Mouse (Mus musculus): ENCODE data around the gene 9330182O14Rik. TPM values are rescaled to one million over a fixed set of nuclear protein-coding genes. Genes with fewer than 3 reads are reported as not detected.

9330182O14Rik gene
- total and polyA plus RNA-seq, 3 experiments, result not detected

DNA sequence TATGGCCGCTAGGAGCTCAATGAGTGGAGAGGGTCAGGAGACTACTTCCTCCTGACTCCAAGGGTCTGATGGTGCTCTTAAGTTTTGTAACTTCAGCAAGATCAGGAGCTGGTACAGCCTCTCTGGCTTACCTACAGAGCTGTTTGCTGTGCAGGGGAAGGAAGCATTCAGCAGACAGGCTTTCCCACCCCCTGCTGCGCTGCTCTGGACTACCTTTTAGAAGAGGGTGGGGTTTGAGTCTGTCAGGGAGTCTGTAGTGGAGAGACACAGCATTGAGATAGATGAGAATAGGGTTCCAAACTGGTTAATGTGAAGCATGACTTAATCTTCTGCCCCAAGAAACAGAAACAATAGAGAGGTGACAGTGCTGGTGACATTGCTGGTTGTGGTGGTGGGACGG, 17.8 kb upstream of the 9330182O14Rik start:
- no peaks in the 10 kb centered on the region for H3K9me3 ChIP-seq (replicated peaks)
- 0 out of 2 replicates have a peak, but pooled peaks cover 2% of the 10 kb centered on the region for H3K27me3 ChIP-seq (ENCODE audit: insufficient read depth, low read length)
- H3K36me3 ChIP-seq (replicated peaks), result no peaks in the 10 kb centered on the region
- H3K4me1 ChIP-seq (ENCODE audit: insufficient read depth, low read depth, low read length), result peaks cover 27% of the 10 kb centered on the region
- H3K4me3 ChIP-seq (ENCODE audit: low read depth, low read length), result no peak overlapping the region
- no peak for ATAC-seq (ENCODE audit: extremely low read depth, insufficient number of reproducible peaks, low FRiP score, poor library complexity, severe bottlenecking)
- no peak for DNase-seq (ENCODE audit: low spot score)
- no peak for TF ChIP-seq GATA1 (IDR thresholded peaks at IDR 0.05; ENCODE audit: borderline replicate concordance, low read length)
- TF ChIP-seq GATA2 (IDR thresholded peaks at IDR 0.05; ENCODE audit: borderline replicate concordance, low read depth, low read length), result no peak
- TF ChIP-seq POLR2AphosphoS5 (IDR thresholded peaks at IDR 0.05; ENCODE audit: insufficient replicate concordance, low read depth, low read length), result no peak
- TF ChIP-seq CTCF (IDR thresholded peaks at IDR 0.05; ENCODE audit: low read depth, low read length), result no peak
- no peak for TF ChIP-seq TAL1 (conservative IDR thresholded peaks at IDR 0.05; ENCODE audit: low read depth, low read length)

DNA sequence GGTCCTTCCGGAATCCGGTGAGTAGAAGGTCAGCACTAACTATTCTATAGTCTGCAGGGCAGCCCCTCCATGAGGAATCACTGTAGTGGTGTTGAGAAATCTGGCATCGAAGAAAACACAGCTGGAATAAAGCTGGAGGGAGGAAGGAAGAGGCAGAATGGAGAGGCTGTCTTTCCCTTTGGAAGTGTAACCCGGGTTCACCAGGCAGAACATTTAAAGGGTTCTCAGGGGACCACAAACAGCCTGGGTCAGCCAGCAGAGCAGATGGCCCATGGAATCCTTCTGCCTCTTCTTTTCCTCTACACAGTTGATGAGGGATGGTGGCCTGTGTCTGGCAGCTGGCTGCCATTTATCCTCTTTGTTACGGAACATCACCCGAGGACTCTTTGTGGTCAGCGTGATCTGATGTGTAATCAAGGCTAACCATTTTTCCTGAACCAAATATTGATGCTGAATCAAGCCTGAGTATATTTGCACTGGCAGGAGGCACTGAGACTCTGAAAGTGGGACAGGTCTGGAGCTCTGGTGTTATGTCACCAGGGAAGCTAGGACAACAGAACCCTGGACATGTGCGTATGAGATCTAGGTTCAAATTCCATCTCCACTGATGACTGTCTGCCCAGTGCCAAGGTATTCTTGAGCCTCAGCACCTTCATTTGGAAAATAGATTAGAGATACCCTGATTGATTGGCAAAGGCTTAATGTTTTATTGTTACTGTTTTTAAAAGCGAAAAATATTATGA, 9.8 kb upstream of the 9330182O14Rik start:
- Histone ChIP-seq H3K36me3 (replicated peaks) (no peaks in the 10 kb centered on the region), H3K4me3 (ENCODE audit: low read depth, low read length) (no peak overlapping the region), H3K4me1 (ENCODE audit: insufficient read depth, low read depth, low read length) (no peaks in the 10 kb centered on the region), H3K27me3 (ENCODE audit: insufficient read depth, low read length) (peaks cover 5% of the 10 kb centered on the region; the same call in 1 of the 2 replicates), H3K9me3 (replicated peaks) (no peaks in the 10 kb centered on the region)
- DNase-seq (ENCODE audit: low spot score) (no peak), ATAC-seq (ENCODE audit: extremely low read depth, insufficient number of reproducible peaks, low FRiP score, poor library complexity, severe bottlenecking) (no peak)
- TF ChIP-seq GATA2 (IDR thresholded peaks at IDR 0.05; ENCODE audit: borderline replicate concordance, low read depth, low read length) (no peak), POLR2AphosphoS5 (IDR thresholded peaks at IDR 0.05; ENCODE audit: insufficient replicate concordance, low read depth, low read length) (no peak), TAL1 (conservative IDR thresholded peaks at IDR 0.05; ENCODE audit: low read depth, low read length) (no peak), GATA1 (IDR thresholded peaks at IDR 0.05; ENCODE audit: borderline replicate concordance, low read length) (no peak)

DNA sequence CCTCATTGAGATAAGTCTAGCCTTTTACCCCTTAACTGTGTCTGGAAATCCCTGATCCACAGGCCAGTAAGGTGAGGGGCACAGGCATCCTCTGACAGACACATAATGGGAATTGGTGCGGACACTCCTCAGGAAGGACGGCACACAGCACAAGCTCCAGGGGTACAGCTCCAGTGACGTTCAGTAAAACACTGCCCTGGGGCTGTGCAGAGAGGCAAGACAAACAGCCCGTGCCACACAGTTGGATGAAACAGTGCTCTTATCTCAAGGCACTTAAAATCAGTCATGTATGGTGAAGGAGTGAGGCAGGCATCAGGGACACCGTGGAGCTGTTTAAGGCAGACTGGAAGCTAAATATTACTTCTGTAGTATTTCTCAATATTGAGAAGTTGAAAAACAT, 4.7 kb upstream of the 9330182O14Rik start:
- DNase-seq (ENCODE audit: low spot score) (no peak), ATAC-seq (ENCODE audit: extremely low read depth, insufficient number of reproducible peaks, low FRiP score, poor library complexity, severe bottlenecking) (no peak; the same call in 1 of the 2 replicates)
- Histone ChIP-seq H3K9me3 (replicated peaks) (no peaks in the 10 kb centered on the region), H3K4me1 (ENCODE audit: insufficient read depth, low read depth, low read length) (peaks cover 5% of the 10 kb centered on the region; the same call in 1 of the 2 replicates), H3K27me3 (ENCODE audit: insufficient read depth, low read length) (0 out of 2 replicates have a peak, but pooled peaks cover 5% of the 10 kb centered on the region), H3K4me3 (ENCODE audit: low read depth, low read length) (no peak overlapping the region), H3K36me3 (replicated peaks) (no peaks in the 10 kb centered on the region)
- TF ChIP-seq POLR2AphosphoS5 (IDR thresholded peaks at IDR 0.05; ENCODE audit: insufficient replicate concordance, low read depth, low read length) (no peak), GATA1 (IDR thresholded peaks at IDR 0.05; ENCODE audit: borderline replicate concordance, low read length) (no peak), GATA2 (IDR thresholded peaks at IDR 0.05; ENCODE audit: borderline replicate concordance, low read depth, low read length) (no peak), TAL1 (conservative IDR thresholded peaks at IDR 0.05; ENCODE audit: low read depth, low read length) (no peak), CTCF (IDR thresholded peaks at IDR 0.05; ENCODE audit: low read depth, low read length) (no peak)

DNA sequence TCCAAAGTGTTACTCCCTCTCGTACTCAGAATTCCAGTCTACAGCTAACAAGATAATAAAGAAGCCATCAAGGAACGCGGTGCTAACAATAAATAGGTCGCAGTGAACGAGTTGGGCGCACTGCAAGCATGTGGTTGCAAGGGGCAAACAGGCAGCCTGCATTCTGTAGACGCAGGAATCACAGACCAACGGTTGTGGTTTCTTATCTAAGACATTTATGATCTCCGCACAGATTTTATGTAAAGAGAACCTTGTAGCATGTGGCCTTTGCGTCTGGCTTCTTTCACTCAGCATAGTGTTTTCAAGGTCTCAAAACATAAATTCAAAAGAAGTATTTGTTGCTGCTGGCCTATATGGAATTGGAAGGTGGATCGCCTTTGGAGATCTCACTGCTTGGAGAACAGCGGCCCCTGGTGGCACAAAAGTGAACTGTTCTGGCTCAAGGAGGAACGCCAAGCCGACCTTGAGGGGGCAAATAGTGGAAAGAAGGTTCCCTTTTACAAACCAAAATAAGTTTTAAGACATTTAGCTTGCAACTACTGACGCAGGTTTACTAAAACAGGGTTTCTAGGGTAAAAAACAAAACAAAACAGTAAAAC, 3.2 kb upstream of the 9330182O14Rik start:
- no peaks in the 10 kb centered on the region for H3K9me3 ChIP-seq (replicated peaks)
- no peaks in the 10 kb centered on the region for H3K36me3 ChIP-seq (replicated peaks)
- DNase-seq (ENCODE audit: low spot score) (peak; percentile 33), ATAC-seq (ENCODE audit: extremely low read depth, insufficient number of reproducible peaks, low FRiP score, poor library complexity, severe bottlenecking) (peak; percentile 34; the same call in 1 of the 2 replicates)
- H3K27me3 ChIP-seq (ENCODE audit: insufficient read depth, low read length), result peaks cover 15% of the 10 kb centered on the region; the same call in 1 of the 2 replicates
- no peak overlapping the region for H3K4me3 ChIP-seq (ENCODE audit: low read depth, low read length)
- TF ChIP-seq CTCF (IDR thresholded peaks at IDR 0.05; ENCODE audit: low read depth, low read length) (peak; percentile 69), TAL1 (conservative IDR thresholded peaks at IDR 0.05; ENCODE audit: low read depth, low read length) (no peak), GATA2 (IDR thresholded peaks at IDR 0.05; ENCODE audit: borderline replicate concordance, low read depth, low read length) (no peak)
- H3K4me1 ChIP-seq (ENCODE audit: insufficient read depth, low read depth, low read length), result peaks cover 5% of the 10 kb centered on the region; the same call in 1 of the 2 replicates

DNA sequence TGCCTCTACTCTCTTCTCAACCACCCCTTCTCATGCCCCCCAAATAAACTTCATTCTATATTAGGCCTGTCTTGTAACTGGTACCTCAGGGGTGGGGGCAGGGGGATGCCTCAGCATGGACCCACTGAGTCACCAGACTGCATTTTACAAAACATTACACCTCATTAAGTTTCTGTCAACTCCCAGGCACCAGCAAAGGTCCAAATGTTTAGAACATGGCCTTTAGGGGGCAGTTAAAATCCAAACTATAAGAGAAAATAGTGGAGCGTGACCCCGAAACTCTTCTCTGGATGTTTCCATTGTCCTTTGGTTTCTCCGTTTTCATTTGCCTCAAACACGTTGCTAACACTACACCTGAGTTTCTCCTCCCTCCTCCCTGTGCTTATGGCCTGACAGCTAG, 1.8 kb upstream of the 9330182O14Rik start:
- no peak for DNase-seq (ENCODE audit: low spot score)
- H3K4me1 ChIP-seq (ENCODE audit: insufficient read depth, low read depth, low read length), result peaks cover 5% of the 10 kb centered on the region; the same call in 1 of the 2 replicates
- H3K36me3 ChIP-seq (replicated peaks), result no peaks in the 10 kb centered on the region
- H3K9me3 ChIP-seq (replicated peaks), result no peaks in the 10 kb centered on the region
- peaks cover 19% of the 10 kb centered on the region for H3K27me3 ChIP-seq (ENCODE audit: insufficient read depth, low read length)
- no peak for ATAC-seq (ENCODE audit: extremely low read depth, insufficient number of reproducible peaks, low FRiP score, poor library complexity, severe bottlenecking)
- H3K4me3 ChIP-seq (ENCODE audit: low read depth, low read length), result no peak overlapping the region
- TF ChIP-seq TAL1 (conservative IDR thresholded peaks at IDR 0.05; ENCODE audit: low read depth, low read length), result no peak
- TF ChIP-seq GATA1 (IDR thresholded peaks at IDR 0.05; ENCODE audit: borderline replicate concordance, low read length), result no peak
- no peak for TF ChIP-seq GATA2 (IDR thresholded peaks at IDR 0.05; ENCODE audit: borderline replicate concordance, low read depth, low read length)
- no peak for TF ChIP-seq POLR2AphosphoS5 (IDR thresholded peaks at IDR 0.05; ENCODE audit: insufficient replicate concordance, low read depth, low read length)
- TF ChIP-seq CTCF (IDR thresholded peaks at IDR 0.05; ENCODE audit: low read depth, low read length), result no peak

DNA sequence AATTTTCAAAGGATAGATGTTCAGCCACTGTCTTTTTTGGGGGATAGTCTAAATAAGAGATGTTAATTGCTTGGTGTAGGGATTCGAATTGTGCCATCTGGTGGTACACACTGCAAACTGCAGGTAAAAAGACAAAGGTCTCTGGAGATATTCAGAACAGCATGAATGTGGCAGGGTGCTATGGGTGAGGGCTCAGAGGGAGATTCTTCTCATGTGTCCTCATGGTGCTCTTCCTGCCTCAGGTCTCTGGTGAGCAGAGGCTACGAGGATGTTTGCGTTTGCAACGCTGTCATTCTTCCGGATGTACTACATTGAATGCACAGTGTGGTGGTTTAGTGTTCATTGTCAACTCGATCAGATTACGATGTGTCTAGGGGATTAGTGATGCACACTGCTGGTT, 10.1 kb downstream of the 9330182O14Rik start:
- no peak for ATAC-seq (ENCODE audit: extremely low read depth, insufficient number of reproducible peaks, low FRiP score, poor library complexity, severe bottlenecking)

More for the DNA sequence above, 10.1 kb downstream of the 9330182O14Rik start:
- no peaks in the 10 kb centered on the region for H3K9me3 ChIP-seq (replicated peaks)
- TF ChIP-seq TAL1 (conservative IDR thresholded peaks at IDR 0.05; ENCODE audit: low read depth, low read length) (no peak), GATA1 (IDR thresholded peaks at IDR 0.05; ENCODE audit: borderline replicate concordance, low read length) (no peak), CTCF (IDR thresholded peaks at IDR 0.05; ENCODE audit: low read depth, low read length) (peak; percentile 38), GATA2 (IDR thresholded peaks at IDR 0.05; ENCODE audit: borderline replicate concordance, low read depth, low read length) (no peak), POLR2AphosphoS5 (IDR thresholded peaks at IDR 0.05; ENCODE audit: insufficient replicate concordance, low read depth, low read length) (no peak)
- DNase-seq (ENCODE audit: low spot score), result no peak
- no peak overlapping the region for H3K4me3 ChIP-seq (ENCODE audit: low read depth, low read length)
- H3K4me1 ChIP-seq (ENCODE audit: insufficient read depth, low read depth, low read length), result no peaks in the 10 kb centered on the region
- H3K36me3 ChIP-seq (replicated peaks), result no peaks in the 10 kb centered on the region
- peaks cover 15% of the 10 kb centered on the region for H3K27me3 ChIP-seq (ENCODE audit: insufficient read depth, low read length)

Data from G1E (cell line).